Mouse (Mus musculus): ENCODE results near the gene Srrm3. TPM values are rescaled to one million over a fixed set of nuclear protein-coding genes. Genes with fewer than 3 reads are reported as not detected.

The Srrm3 gene
- polyA plus RNA-seq, 1 experiment from 2014 or later, result 0.15 TPM

Small RNA genes lying within 50 kb of the gene (microRNA-seq; reads per million reads assigned to microRNA genes)
- gene Gm23268, result not detected

Other genes starting within 250 kb of the Srrm3 start
- not detected in 2 replicates for gene Ccl26, start 243.3 kb upstream of the Srrm3 start, polyA plus RNA-seq (2014; fragmentation: Nextera tagmentation; extraction: Ambion mirVana)
- gene Ccl24, start 233.8 kb upstream of the Srrm3 start, polyA plus RNA-seq (2014; fragmentation: Nextera tagmentation; extraction: Ambion mirVana), result 0.51 and 0.66 TPM in 2 replicates
- 34.2 and 36.7 TPM in 2 replicates for gene Rhbdd2, start 174.3 kb upstream of the Srrm3 start, polyA plus RNA-seq (2014; fragmentation: Nextera tagmentation; extraction: Ambion mirVana)
- 33.2 and 34.9 TPM in 2 replicates for gene Por, start 136.9 kb upstream of the Srrm3 start, polyA plus RNA-seq (2014; fragmentation: Nextera tagmentation; extraction: Ambion mirVana)
- gene Tmem120a, start 62.4 kb upstream of the Srrm3 start, polyA plus RNA-seq (2014; fragmentation: Nextera tagmentation; extraction: Ambion mirVana), result 34.1 and 34.6 TPM in 2 replicates
- 0.26 and 0.42 TPM in 2 replicates for gene Styxl1, start 28.5 kb upstream of the Srrm3 start, polyA plus RNA-seq (2014; fragmentation: Nextera tagmentation; extraction: Ambion mirVana)
- 1,172 and 1,176 TPM in 2 replicates for gene Mdh2, start 28.4 kb upstream of the Srrm3 start, polyA plus RNA-seq (2014; fragmentation: Nextera tagmentation; extraction: Ambion mirVana)
- gene Hspb1, start 81.0 kb downstream of the Srrm3 start, polyA plus RNA-seq (2014; fragmentation: Nextera tagmentation; extraction: Ambion mirVana), result 911 and 1,014 TPM in 2 replicates
- gene Ywhag, start 127.7 kb downstream of the Srrm3 start, polyA plus RNA-seq (2014; fragmentation: Nextera tagmentation; extraction: Ambion mirVana), result 72.5 and 84.8 TPM in 2 replicates
- gene Ssc4d, start 167.6 kb downstream of the Srrm3 start, polyA plus RNA-seq (2014; fragmentation: Nextera tagmentation; extraction: Ambion mirVana), result 0.39 and 0.68 TPM in 2 replicates
- not detected in 2 replicates for gene Zp3, start 173.2 kb downstream of the Srrm3 start, polyA plus RNA-seq (2014; fragmentation: Nextera tagmentation; extraction: Ambion mirVana)
- gene Dtx2, start 187.9 kb downstream of the Srrm3 start, polyA plus RNA-seq (2014; fragmentation: Nextera tagmentation; extraction: Ambion mirVana), result 16.8 and 17.4 TPM in 2 replicates
- 22.5 and 35.4 TPM in 2 replicates for gene Upk3b, start 231.6 kb downstream of the Srrm3 start, polyA plus RNA-seq (2014; fragmentation: Nextera tagmentation; extraction: Ambion mirVana)
- gene Upk3bl, start 247.6 kb downstream of the Srrm3 start, polyA plus RNA-seq (2014; fragmentation: Nextera tagmentation; extraction: Ambion mirVana), result 0.46 TPM in 1 of 2 replicates, not detected in the other